Mouse (Mus musculus): ENCODE measurements at regions not wholly inside any gene's neighbourhood (a gene's known extent, or its start where the extent isn't known, plus 50 kb on each side); places are given as distances from the start of the nearest gene placed in this dataset.

DNA sequence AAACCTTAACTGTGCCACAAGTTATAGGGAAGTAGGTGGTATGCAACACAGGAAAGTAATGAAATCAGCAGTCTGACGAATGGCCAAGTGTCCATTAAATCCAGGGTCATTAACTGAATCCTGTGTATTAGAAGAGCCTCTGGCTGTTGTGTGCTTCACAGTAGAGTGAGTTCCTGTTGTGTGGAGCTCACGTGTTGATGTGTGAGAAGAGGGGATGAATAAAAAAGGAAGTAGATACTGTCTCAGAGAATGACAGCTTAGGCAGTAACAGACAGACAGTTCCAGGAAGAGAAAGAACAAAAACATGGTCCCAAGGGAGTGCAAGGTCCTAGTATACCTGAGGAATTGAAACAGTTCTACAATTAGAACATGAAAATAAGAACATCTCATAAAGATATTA is 463.1 kb upstream of the Zfp462 start:
- DNase-seq (ENCODE audit: low read depth, low spot score) = peak; percentile 60
- H3K9ac ChIP-seq (ENCODE audit: control insufficient read depth, low read depth, low read length, poor library complexity, severe bottlenecking) = no peak overlapping the region
- no peaks in the 10 kb centered on the region for H3K27me3 ChIP-seq (ENCODE audit: control insufficient read depth in 1 of 2, insufficient read depth in 2 of 2, low read length in 2 of 2)
- no peaks in the 10 kb centered on the region for H3K79me2 ChIP-seq (ENCODE audit: control insufficient read depth, insufficient read depth, low read length, poor library complexity)
- H3K4me3 ChIP-seq (ENCODE audit: control insufficient read depth in 1 of 2, insufficient read depth in 1 of 2, low read depth in 2 of 2, low read length in 2 of 2) = no peak overlapping the region
- no peaks in the 10 kb centered on the region for H3K9me3 ChIP-seq (replicated peaks; ENCODE audit: insufficient read depth, low read length)
- peaks cover 0 to 3% of the 10 kb centered on the region in 2 experiments; a peak in 1 of 4 replicates for H3K36me3 ChIP-seq (ENCODE audit: control insufficient read depth in 1 of 2, insufficient read depth in 2 of 2, low read length in 2 of 2)
- H3K4me1 ChIP-seq (ENCODE audit: control insufficient read depth in 1 of 2, insufficient read depth in 2 of 2, low read length in 2 of 2) = no peaks in the 10 kb centered on the region
- TF ChIP-seq EP300 (IDR thresholded peaks at IDR 0.05; ENCODE audit: low read depth in 1 of 2, low read length in 2 of 2) (peak in 1 of 2 experiments; percentile 25; a peak in 1 of 4 replicates), USF1 (IDR thresholded peaks at IDR 0.05; ENCODE audit: low read depth, low read length) (peak; percentile 57), ETS1 (IDR thresholded peaks at IDR 0.05; ENCODE audit: low read depth, low read length) (no peak), BHLHE40 (IDR thresholded peaks at IDR 0.05; ENCODE audit: borderline replicate concordance, low read depth, low read length) (peak; percentile 83; the same call in 1 of the 2 replicates), ZNF384 (IDR thresholded peaks at IDR 0.05; ENCODE audit: low read depth, low read length) (0 out of 2 replicates have a peak, but pooled peaks have one; percentile 24), CHD2 (IDR thresholded peaks at IDR 0.05; ENCODE audit: low read length) (no peak), MAX (IDR thresholded peaks at IDR 0.05; ENCODE audit: low read length) (peak; percentile 51; the same call in 1 of the 2 replicates)
- no peak overlapping the region for H3K27ac ChIP-seq (ENCODE audit: control insufficient read depth, low read depth, low read length)

GRCm38 (mm10) chr4:54493074-54493473 is 451.8 kb upstream of the Zfp462 start:
- no peak overlapping the region for H3K4me3 ChIP-seq (ENCODE audit: control insufficient read depth in 1 of 2, insufficient read depth in 1 of 2, low read depth in 2 of 2, low read length in 2 of 2)
- H3K79me2 ChIP-seq (ENCODE audit: control insufficient read depth, insufficient read depth, low read length, poor library complexity) = no peaks in the 10 kb centered on the region
- H3K4me1 ChIP-seq (ENCODE audit: control insufficient read depth in 1 of 2, insufficient read depth in 2 of 2, low read length in 2 of 2) = no peaks in the 10 kb centered on the region; a peak in 1 of 4 replicates
- H3K36me3 ChIP-seq (ENCODE audit: control insufficient read depth in 1 of 2, insufficient read depth in 2 of 2, low read length in 2 of 2) = no peaks in the 10 kb centered on the region
- H3K27ac ChIP-seq (ENCODE audit: control insufficient read depth, low read depth, low read length) = no peak overlapping the region
- no peak for DNase-seq (ENCODE audit: low read depth, low spot score)
- TF ChIP-seq BHLHE40 (IDR thresholded peaks at IDR 0.05; ENCODE audit: borderline replicate concordance, low read depth, low read length) (no peak), POLR2AphosphoS2 (IDR thresholded peaks at IDR 0.05; ENCODE audit: low read length) (no peak), MEF2A (IDR thresholded peaks at IDR 0.05; ENCODE audit: extremely low read depth, insufficient replicate concordance, low read depth, low read length, poor library complexity, severe bottlenecking) (no peak), ZMIZ1 (IDR thresholded peaks at IDR 0.05; ENCODE audit: low read depth, low read length) (no peak), GABPA (IDR thresholded peaks at IDR 0.05; ENCODE audit: low read depth, low read length) (no peak), E2F4 (IDR thresholded peaks at IDR 0.05; ENCODE audit: borderline replicate concordance, low read depth, low read length) (no peak), MXI1 (IDR thresholded peaks at IDR 0.05; ENCODE audit: low read depth, low read length) (no peak), ZNF384 (IDR thresholded peaks at IDR 0.05; ENCODE audit: low read depth, low read length) (no peak), SMC3 (IDR thresholded peaks at IDR 0.05; ENCODE audit: low read depth, low read length) (no peak), UBTF (IDR thresholded peaks at IDR 0.05; ENCODE audit: borderline replicate concordance, insufficient read depth, low read depth, low read length) (no peak), MYC (IDR thresholded peaks at IDR 0.05; ENCODE audit: low read depth, low read length) (no peak), EP300 (IDR thresholded peaks at IDR 0.05; ENCODE audit: low read depth in 1 of 2, low read length in 2 of 2) (no peak)
- no peaks in the 10 kb centered on the region for H3K9me3 ChIP-seq (replicated peaks; ENCODE audit: insufficient read depth, low read length)
- H3K9ac ChIP-seq (ENCODE audit: control insufficient read depth, low read depth, low read length, poor library complexity, severe bottlenecking) = no peak overlapping the region
- H3K27me3 ChIP-seq (ENCODE audit: control insufficient read depth in 1 of 2, insufficient read depth in 2 of 2, low read length in 2 of 2) = no peaks in the 10 kb centered on the region
